Mouse (Mus musculus) lung, adult 2 months (tissue): ENCODE results near the gene Pdxdc1.

Experiments
- CTCF ChIP-seq: fragments of 200-500 bp; IDR thresholded peaks from 2 replicates; pipeline ENCODE4 v1.5.1; 2011; ENCODE audit warnings: mild to moderate bottlenecking, low read length, control low read depth; ENCODE audit not compliant: insufficient read depth
- POLR2A ChIP-seq: fragments of 200-500 bp; IDR thresholded peaks from 2 replicates; pipeline ENCODE4 v1.6.1; 2011; ENCODE audit warnings: low read depth, mild to moderate bottlenecking, control low read depth, low read length, borderline replicate concordance; ENCODE audit errors: extremely low read depth

DNA sequence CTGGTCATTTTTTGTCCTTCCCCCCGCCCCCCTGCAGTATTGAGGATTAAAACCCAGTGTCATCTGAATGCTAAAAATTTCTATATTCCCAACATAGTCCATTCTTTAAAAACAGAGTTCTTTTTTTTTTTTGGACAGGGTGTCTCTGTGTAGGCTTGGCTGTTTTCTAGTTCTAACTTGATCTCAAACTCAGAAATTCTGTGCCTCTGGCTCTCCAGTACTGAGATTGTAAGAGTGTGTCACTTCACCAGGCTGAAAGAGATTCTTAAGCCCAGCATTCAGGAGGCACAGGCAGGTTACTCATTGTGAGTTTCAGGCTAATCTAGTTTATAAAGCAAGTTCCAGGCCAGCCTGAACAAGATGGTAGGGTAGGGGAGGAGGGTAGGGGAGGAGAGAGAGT, 56.3 kb downstream of the Pdxdc1 start:
- no peak for TF ChIP-seq POLR2A
- TF ChIP-seq CTCF: no peak
